Mouse (Mus musculus) G1E (cell line): ENCODE measurements around the gene Sdhb. TPM values are rescaled to one million over a fixed set of nuclear protein-coding genes. Genes with fewer than 3 reads are reported as not detected.
A peak's percentile ranks its signal among the peaks of the same experiment; 100 is the strongest.

Source experiments
- ATAC-seq: 2 replicates; pipeline ENCODE4 v1.8.0; 2016; ENCODE audit warnings: mild to moderate bottlenecking; ENCODE audit not compliant: insufficient number of reproducible peaks, poor library complexity, low FRiP score, severe bottlenecking; ENCODE audit errors: extremely low read depth
- DNase-seq: peaks from one replicate; pipeline ENCODE4 v3.0.0; 2012; ENCODE audit warnings: low spot score
- H3K27me3 ChIP-seq: 2 replicates; pipeline ENCODE4 v1.6.1; 2012; ENCODE audit warnings: mild to moderate bottlenecking, low read length, inconsistent platforms; ENCODE audit not compliant: insufficient read depth
- H3K36me3 ChIP-seq: replicated peaks from 2 replicates; pipeline ENCODE3; 2012; ENCODE audit warnings: mild to moderate bottlenecking, inconsistent platforms
- H3K4me1 ChIP-seq: 2 replicates; pipeline ENCODE4 v1.6.1; 2012; ENCODE audit warnings: low read depth, low read length, inconsistent platforms, mixed read lengths; ENCODE audit not compliant: insufficient read depth
- H3K4me3 ChIP-seq: 2 replicates; pipeline ENCODE4 v1.5.1; 2012; ENCODE audit warnings: low read depth, mild to moderate bottlenecking, inconsistent platforms, low read length, moderate library complexity, mixed read lengths
- H3K9me3 ChIP-seq: replicated peaks from 2 replicates; pipeline ENCODE4 v1.6.1; 2012; ENCODE audit warnings: inconsistent platforms
- CTCF ChIP-seq: IDR thresholded peaks from 2 replicates; pipeline ENCODE4 v1.5.1; 2012; ENCODE audit warnings: low read depth, low read length, inconsistent platforms, mixed read lengths
- GATA1 ChIP-seq: IDR thresholded peaks from 2 replicates; pipeline ENCODE4 v1.6.1; 2012; ENCODE audit warnings: borderline replicate concordance, low read length, inconsistent platforms, mixed read lengths
- GATA2 ChIP-seq: IDR thresholded peaks from 2 replicates; pipeline ENCODE4 v1.6.1; 2012; ENCODE audit warnings: low read depth, low read length, inconsistent platforms, borderline replicate concordance
- POLR2AphosphoS5 ChIP-seq: IDR thresholded peaks from 2 replicates; pipeline ENCODE4 v1.6.1; 2012; ENCODE audit warnings: low read depth, low read length, inconsistent platforms; ENCODE audit not compliant: insufficient replicate concordance
- TAL1 ChIP-seq: conservative IDR thresholded peaks from 2 replicates; pipeline ENCODE4 v1.6.1; 2012; ENCODE audit warnings: low read depth, low read length, inconsistent platforms, mixed read lengths
- polyA plus RNA-seq: library from polyadenylated mRNA; stranded (reverse); fragments of >175 nt; gene quantifications from 2 replicates; pipeline ENCODE4 v1.2.3, GENCODE M21; 2012
- total RNA-seq, 2 experiments: library from RNA; stranded (forward) in 1 of 2; stranded (reverse) in 1 of 2; fragments of 200-1000 nt in 1 of 2; fragments of >200 nt in 1 of 2; fragmentation: Nextera tagmentation in 1 of 2; gene quantifications; 2 replicates each; pipeline ENCODE4 v1.2.3; 2014 to 2017

Sdhb gene
- total and polyA plus RNA-seq, 3 experiments = 51.2 to 142 (median 100) TPM

DNA sequence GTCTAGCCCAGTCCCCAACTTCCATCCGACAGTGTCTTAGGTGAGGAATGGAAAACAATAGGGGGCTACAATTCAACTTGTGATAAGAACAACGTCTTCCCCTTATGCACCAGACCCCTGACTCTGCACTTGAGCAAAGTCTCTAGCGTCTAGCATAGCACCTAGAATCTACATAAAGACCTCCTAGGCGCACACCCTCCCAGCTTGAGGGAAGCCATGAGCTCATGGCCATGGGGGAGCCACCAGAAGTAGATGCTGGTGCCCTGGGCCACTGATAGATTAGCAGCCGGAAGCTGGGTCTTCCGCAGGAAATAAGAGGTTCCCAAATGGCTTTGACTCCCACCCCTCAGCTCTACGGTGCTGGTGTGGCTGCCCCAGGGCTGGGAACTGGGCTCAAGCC is 26.5 kb downstream of the Sdhb start:
- Histone ChIP-seq H3K36me3 (peaks cover 38% of the 10 kb centered on the region), H3K4me1 (peaks cover 59% of the 10 kb centered on the region), H3K9me3 (no peaks in the 10 kb centered on the region), H3K27me3 (peaks cover 4% of the 10 kb centered on the region; the same call in 1 of the 2 replicates), H3K4me3 (peak overlapping the region; percentile 92)
- no peak for DNase-seq
- no peak for ATAC-seq
- no peak for TF ChIP-seq CTCF
- TF ChIP-seq TAL1 = no peak
- TF ChIP-seq GATA1 = no peak
- no peak for TF ChIP-seq GATA2
- TF ChIP-seq POLR2AphosphoS5 = no peak

DNA sequence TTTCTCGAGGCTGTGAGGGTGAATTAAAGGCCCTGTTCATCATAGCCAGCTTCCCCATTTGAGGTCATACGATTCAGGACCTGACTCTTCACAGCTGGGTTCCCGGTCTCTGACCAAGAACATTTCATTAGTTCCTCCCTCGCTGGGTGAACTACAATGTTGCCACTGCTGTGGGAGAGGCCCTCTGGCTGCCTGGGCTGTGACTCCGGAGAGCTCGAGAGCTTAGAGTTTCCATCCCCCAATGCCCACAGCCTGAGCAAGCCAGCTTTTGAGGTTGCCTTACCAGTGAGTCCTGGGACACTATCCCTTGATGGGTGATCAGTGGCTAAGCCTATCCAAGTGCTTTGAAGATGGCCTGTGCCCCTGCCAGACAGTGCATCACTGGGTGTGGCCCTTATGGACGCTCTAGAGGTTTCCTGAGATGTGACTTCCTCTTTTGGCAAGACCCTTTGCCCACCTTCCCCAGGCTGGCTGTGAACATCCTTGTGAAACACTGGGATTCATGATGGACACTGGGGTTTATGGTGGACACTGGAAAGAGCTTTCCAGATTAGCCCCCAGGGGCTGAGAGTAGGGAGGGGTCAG is 27.8 kb downstream of the Sdhb start:
- DNase-seq (no peak), ATAC-seq (no peak)
- Histone ChIP-seq H3K4me1 (peaks cover 48% of the 10 kb centered on the region), H3K27me3 (peaks cover 4% of the 10 kb centered on the region; the same call in 1 of the 2 replicates), H3K4me3 (no peak overlapping the region; the same call in 1 of the 2 replicates), H3K9me3 (no peaks in the 10 kb centered on the region), H3K36me3 (peaks cover 49% of the 10 kb centered on the region)
- TF ChIP-seq TAL1 (no peak), GATA1 (no peak), CTCF (no peak), POLR2AphosphoS5 (no peak), GATA2 (no peak)

DNA sequence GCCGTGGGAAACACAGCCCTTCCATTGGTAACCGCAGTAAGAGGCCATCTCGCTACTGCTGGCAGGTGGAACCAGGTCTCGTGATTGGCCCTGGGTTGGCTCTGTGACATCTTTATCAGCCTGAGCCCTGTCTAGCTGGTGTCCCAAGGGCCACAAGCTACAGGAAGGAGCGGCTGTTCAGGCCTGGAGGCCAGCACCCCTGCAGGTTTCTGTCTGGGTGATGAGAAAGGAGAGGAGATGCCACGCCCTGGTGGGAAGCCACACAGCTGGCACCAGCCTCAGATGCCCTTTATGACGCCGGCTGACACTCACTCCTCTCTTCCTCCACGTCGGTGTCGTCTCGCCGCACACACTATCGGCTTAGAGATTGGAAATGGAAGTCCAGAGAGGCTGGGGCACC is 28.4 kb downstream of the Sdhb start:
- Histone ChIP-seq H3K36me3 (peaks cover 56% of the 10 kb centered on the region), H3K4me3 (no peak overlapping the region), H3K9me3 (no peaks in the 10 kb centered on the region), H3K27me3 (peaks cover 3% of the 10 kb centered on the region; the same call in 1 of the 2 replicates), H3K4me1 (peaks cover 43% of the 10 kb centered on the region)
- TF ChIP-seq TAL1 (no peak), GATA1 (no peak), GATA2 (no peak), POLR2AphosphoS5 (no peak), CTCF (no peak)
- DNase-seq = no peak
- ATAC-seq = no peak

DNA sequence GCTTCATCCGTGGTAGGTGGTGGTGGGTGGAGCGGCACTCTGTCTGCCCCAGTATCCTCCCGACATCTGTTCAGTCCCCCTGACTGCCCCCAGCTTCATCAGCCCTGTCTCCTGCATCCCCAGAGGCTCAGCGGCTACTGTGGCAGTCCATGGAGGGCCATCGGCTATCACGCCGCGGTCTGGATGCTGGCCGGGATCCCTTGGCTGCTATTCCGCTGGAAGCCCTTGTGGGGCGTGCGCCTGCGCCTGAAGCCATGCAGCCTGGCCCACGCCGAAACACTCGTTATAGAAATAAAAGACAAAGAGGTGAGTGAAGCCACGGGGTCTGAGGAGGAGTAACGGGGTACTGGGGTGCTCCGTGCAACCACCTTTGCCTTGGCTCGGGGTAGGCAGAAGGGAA is 31.2 kb downstream of the Sdhb start:
- no peak for ATAC-seq
- DNase-seq = no peak
- Histone ChIP-seq H3K9me3 (no peaks in the 10 kb centered on the region), H3K4me3 (no peak overlapping the region), H3K27me3 (no peaks in the 10 kb centered on the region), H3K36me3 (peaks cover 83% of the 10 kb centered on the region), H3K4me1 (peaks cover 25% of the 10 kb centered on the region)
- TF ChIP-seq GATA1 = no peak
- TF ChIP-seq POLR2AphosphoS5 = no peak
- no peak for TF ChIP-seq CTCF
- TF ChIP-seq GATA2 = no peak

DNA sequence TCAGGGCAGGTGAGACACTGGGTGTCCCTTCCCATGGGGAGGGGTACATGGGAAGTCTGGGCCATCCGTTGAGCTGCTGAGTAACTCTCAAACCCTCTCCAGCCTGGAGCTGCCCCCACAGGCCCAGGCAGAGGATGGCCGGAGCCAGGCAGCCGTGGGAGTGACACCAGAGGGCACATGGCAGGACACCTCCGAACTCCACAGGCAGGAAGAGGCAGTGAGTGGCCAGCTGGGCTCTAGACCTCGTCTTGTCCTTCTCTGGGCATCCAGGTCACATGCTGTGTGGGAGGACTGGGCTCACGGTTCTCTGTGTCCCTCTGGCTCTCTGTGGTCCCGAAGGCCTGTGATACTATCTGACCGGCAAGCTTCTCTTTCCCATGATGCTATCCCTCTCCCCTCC is 32.8 kb downstream of the Sdhb start:
- H3K36me3 ChIP-seq = peaks cover 93% of the 10 kb centered on the region
- ATAC-seq = no peak
- DNase-seq = no peak
- TF ChIP-seq TAL1 = no peak
- TF ChIP-seq GATA2 = no peak
- no peak for TF ChIP-seq CTCF
- TF ChIP-seq GATA1 = no peak
- TF ChIP-seq POLR2AphosphoS5 = no peak
- H3K27me3 ChIP-seq = no peaks in the 10 kb centered on the region
- H3K4me3 ChIP-seq = no peak overlapping the region
- peaks cover 12% of the 10 kb centered on the region for H3K4me1 ChIP-seq
- H3K9me3 ChIP-seq = no peaks in the 10 kb centered on the region

DNA sequence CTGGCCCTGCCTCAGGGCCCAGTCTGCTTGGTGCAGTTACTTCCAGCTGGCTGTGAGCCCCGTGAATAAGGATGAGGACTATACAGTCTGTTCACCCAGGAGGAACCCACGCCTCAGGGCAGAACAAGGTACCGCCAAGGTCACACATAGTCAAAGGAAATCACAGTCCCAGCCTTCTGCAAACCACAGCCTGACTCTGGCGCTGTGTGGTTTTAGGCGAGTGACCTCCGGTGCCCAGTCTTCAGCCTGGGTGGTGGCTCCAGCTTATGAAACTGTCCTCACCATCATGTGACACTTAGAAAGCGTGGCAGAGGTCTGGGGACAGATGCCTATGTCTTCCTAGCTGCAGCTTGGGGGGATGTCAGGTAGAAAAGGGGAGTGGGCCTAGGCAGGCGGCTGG is 34.8 kb downstream of the Sdhb start:
- Histone ChIP-seq H3K4me1 (0 out of 2 replicates have a peak, but pooled peaks cover 3% of the 10 kb centered on the region), H3K4me3 (no peak overlapping the region), H3K36me3 (peaks cover 93% of the 10 kb centered on the region), H3K27me3 (no peaks in the 10 kb centered on the region), H3K9me3 (no peaks in the 10 kb centered on the region)
- no peak for TF ChIP-seq TAL1
- no peak for TF ChIP-seq CTCF
- TF ChIP-seq GATA1 = no peak
- TF ChIP-seq GATA2 = no peak
- no peak for TF ChIP-seq POLR2AphosphoS5
- DNase-seq = no peak
- no peak for ATAC-seq
